Mouse (Mus musculus) MN1 (cell line): ENCODE measurements around the gene AI464131.
A peak's percentile ranks its signal among the peaks of the same experiment; 100 is the strongest.

Experiments used
- DNase-seq: peaks from one replicate; pipeline ENCODE4 v3.0.0-alpha.2; 2016; ENCODE audit warnings: low spot score

AI464131 gene

DNA sequence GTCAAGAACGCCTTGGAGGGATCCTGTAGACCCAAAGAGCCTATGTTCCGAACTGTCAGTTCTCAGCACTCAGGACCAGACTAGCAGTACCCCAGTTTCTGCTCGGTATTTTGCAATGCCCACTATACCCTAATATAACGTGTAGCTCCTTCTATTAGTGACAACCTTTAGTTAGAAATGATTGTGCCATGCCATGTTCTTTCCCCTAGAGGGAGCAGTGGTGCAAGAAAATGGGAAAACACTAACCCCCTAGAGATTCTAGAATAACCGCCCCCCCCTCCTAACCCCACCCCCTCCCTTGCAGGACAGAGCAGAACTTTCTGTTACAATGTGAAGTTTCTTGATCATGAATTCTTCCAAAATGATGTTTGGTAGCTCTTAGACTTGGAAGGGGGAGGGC is 1.4 kb upstream of the AI464131 start:
- DNase-seq, result no peak

DNA sequence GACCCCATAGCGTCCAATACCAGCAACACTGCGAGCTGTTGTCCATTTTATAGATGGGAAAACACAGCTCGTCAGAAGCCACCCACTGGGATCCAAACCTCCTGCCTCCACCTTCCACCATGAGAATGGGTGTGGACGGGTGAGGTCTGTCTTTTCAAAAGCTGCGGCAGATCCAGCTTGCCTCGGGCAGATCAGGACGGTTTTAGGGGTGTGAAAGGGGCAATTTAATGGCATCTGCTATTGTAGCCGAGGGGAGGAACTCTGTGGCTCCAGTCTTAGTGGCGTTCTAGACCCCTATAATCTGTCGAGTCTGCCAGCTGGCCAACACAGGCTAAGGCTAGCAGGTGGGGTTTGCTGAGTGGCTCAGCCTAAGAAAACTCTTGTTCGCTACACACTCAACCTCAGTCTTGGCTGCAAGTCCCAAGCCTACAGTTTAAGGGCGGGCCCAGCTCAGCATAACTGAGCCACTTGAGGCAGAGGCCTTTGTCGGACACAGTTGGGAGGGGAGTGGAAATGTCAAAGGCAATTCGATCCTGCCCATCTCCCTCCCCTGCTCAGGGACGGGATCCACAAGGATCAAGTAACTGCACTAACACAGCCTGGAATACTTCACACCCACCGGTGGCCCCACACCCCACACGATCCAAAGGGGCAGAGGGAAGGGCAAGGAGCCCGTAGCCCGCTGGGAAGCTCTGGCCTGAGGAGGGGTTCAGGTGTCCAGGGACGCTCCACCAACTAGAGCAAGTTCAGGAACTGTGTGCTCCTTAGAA is 520 bp downstream of the AI464131 start:
- DNase-seq, result peak; percentile 26

GRCm38 (mm10) chr4:41500787-41501186 is 2.1 kb downstream of the AI464131 start:
- DNase-seq, result no peak

- no peak for DNase-seq
Measured at GRCm38 (mm10) chr4:41499619-41500018, 3.3 kb downstream of the AI464131 start.

DNA sequence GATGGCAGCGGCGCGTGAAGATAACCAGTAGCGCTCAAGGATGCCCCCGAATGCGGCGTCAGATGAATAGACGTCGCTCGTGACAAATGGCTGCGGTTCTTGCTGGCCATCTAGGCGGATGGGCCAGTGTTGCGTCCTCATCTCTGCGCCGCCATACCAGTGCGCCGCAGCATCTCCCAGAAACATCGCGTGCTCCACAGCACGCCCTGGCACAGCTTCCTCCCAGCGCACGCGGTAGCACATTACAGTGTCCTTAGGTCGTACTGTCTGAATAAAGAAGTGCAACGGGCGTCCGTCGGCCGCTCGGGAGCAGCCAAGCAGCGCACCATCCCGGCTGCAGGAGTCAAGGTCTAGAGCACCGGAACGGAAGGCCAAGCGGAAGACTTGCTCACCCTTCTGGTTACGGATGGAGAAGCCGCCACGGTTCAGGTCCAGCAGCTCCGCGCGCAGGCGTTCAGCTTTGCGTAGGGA is 3.9 kb downstream of the AI464131 start:
- DNase-seq, result no peak

DNA sequence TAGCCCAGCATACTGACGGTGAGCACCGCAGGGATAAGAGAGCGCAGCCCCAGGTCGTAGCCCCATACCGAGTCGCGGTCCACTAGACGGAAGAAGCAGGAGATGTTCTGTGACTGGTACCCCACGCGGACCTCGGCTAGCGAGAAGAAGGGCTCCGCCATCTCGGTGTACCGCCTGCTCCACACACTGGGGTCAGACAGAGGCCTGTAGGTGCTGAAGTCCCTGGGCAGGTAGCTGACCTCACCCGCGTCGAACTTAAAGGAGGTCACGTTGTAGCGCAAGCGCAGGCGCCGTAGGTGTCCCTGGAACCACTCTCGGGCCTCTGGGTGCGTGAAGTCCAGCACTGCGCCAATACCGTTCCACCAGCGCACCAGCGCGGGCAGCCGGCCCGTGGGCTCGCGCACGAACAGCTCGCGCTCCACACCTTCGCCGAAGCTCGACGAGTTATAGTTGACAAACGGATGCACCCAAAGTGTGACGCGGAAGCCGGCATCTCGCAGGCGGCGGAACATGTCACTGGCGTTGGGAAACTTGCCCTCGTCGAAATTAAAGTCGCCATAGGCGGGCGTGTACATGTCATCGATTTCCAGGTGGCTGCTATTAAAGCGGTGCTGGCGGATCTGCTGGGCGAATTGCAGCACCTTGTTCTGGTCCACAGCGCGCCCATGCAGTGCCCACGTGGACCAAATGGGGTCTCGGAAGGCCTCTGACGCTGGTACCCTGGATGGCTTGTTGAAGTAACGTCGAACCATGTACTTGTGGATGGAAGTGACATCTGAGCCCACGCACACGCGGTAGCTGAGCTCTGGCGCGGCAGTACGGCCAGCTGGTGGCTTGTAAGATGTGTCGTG is 4.7 kb downstream of the AI464131 start:
- DNase-seq, result no peak

DNA sequence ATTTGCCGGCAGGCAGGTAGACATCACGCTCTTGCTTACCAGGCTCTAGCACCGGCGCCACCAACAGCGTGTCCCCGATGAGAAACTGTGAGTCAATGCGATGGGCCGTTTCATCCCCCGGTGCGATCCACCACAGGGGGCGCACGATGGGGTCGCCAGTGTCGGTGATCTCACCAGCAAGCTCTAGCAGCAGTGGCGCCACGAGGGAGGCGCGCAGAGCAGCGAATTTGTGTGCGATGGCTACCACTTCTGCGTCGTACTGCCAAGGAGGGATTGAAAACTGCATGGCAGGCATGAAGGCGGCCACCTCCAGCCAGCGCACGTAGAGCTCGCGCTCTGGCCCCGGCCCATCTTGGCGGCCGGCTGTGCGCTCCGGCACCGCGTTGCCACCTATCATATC is 5.3 kb downstream of the AI464131 start:
- no peak for DNase-seq

- no peak for DNase-seq
Measured at GRCm38 (mm10) chr4:41497046-41497445, 5.8 kb downstream of the AI464131 start.

DNA sequence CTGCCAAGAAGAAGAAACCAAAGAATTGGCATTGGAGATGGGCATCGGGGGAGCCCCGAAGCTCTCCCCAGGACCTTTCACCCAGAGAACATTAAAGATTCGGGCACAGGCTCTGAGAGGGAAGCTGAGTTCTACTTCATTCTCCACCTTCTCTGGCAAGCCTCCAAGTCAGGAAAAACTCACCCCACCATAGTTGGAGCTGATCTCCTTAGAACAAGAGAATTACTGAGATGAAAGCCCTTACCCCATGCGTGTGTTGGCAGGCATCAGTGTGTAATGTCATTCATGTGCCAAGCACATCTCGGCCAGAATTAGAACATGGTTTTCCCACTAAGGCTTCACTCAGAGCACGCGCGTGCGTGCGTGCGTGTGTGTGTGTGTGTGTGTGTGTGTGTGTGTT is 7.0 kb downstream of the AI464131 start:
- no peak for DNase-seq

GRCm38 (mm10) chr4:41495076-41495475 is 7.8 kb downstream of the AI464131 start:
- no peak for DNase-seq

GRCm38 (mm10) chr4:41494378-41494777 is 8.5 kb downstream of the AI464131 start:
- no peak for DNase-seq

DNA sequence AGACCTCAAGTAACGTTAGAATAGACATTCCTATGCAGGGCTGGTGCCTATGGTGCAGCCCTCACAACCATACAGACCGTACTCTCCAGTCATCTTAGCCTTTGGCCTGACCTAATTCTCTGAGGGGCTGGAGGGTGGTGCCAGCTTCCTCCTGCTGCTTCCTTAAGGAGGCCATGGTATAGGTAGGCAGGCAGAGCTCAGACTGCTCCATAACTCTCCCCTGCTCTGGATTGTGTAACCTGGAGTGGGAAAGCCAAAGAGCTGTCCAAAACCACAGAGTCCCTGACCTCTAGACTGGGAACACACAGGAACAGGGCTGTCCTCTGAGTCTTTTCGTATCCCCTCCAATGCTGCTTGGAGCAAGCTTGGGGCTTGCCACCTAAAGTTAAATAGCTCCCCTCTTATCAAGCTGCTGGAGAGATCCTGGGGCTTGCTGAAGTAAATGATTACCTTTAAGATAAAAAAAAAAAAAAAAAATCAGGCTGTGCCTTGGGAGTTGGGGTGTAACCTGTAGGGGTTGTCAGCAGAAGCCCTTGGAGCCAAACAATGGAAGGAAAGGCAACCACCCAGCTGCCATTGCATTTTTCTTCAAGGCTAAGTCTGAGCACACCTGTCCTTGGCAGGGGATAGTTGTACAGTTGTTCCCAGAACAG is 9.3 kb downstream of the AI464131 start:
- no peak for DNase-seq

GRCm38 (mm10) chr4:41492951-41493350 is 9.9 kb downstream of the AI464131 start:
- DNase-seq, result no peak

GRCm38 (mm10) chr4:41481601-41482017 is 21.3 kb downstream of the AI464131 start:
- peak; percentile 89 for DNase-seq

DNA sequence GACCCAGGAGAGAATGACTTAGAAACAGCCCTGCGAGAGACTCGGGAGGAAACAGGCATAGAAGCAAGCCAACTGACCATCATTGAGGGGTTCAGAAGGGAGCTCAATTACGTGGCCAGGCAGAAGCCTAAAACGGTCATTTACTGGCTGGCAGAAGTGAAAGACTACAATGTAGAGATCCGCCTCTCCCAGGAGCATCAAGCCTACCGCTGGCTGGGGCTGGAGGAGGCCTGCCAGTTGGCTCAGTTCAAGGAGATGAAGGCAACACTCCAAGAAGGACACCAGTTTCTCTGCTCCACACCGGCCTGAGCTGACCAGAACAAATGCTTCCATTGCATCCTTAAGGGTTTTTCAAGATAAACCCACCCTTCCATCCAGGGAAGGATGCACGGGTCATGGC is 22.6 kb downstream of the AI464131 start:
- no peak for DNase-seq

- no peak for DNase-seq
Measured at GRCm38 (mm10) chr4:41479456-41479804, 23.4 kb downstream of the AI464131 start.

DNA sequence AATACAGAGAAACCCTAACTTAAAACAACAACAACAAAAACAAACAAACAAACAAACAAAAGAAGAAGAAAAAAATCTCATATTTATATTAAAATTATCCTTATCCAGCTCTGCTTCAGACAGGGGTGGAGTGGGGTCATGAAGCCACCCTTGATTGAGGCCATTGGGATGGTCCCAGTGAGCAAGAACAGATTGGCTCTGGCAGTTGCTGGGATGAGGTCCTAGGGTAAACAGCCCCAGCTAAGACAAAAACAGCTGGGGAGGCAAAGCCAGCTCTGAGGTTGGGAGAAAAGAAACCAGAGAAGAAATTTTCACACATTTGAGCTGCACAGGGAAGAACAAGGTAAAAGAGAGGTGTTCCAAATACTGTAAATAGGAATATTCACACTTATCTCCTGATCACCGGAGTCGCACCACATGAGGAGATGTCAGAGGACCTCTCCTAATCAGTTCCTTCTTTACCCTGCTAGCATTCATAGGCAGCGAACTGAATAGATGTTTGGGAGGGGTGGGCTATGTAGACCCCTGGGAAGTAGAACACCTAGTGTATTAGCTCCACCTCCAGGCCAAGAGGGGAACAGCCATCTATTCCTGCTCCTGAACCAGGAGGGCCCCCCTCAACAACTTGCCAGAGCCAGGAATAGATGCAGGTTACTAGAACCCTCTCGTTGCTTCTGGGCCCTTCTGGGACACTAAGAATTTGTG is 24.0 kb downstream of the AI464131 start:
- DNase-seq, result no peak

GRCm38 (mm10) chr4:41477648-41478160 is 25.2 kb downstream of the AI464131 start:
- no peak for DNase-seq

- DNase-seq, result no peak
Measured at GRCm38 (mm10) chr4:41471384-41471689, 31.5 kb downstream of the AI464131 start.

GRCm38 (mm10) chr4:41470684-41471383 is 32.0 kb downstream of the AI464131 start:
- no peak for DNase-seq

GRCm38 (mm10) chr4:41470051-41470683 is 32.7 kb downstream of the AI464131 start:
- no peak for DNase-seq
